Mouse (Mus musculus) skeletal muscle tissue, adult 2 months (tissue): Measurements from ENCODE around the gene Aoc3.
"Not testable (repeated sequence)": the region's sequence is repeated elsewhere in the genome, so short reads cannot be mapped to it uniquely, and the experiment has no call there.

Experiments used
- DNase-seq: peaks from one replicate; pipeline ENCODE4 v3.0.0-alpha.2; 2012; ENCODE audit warnings: low read depth, low spot score

The Aoc3 gene

DNA sequence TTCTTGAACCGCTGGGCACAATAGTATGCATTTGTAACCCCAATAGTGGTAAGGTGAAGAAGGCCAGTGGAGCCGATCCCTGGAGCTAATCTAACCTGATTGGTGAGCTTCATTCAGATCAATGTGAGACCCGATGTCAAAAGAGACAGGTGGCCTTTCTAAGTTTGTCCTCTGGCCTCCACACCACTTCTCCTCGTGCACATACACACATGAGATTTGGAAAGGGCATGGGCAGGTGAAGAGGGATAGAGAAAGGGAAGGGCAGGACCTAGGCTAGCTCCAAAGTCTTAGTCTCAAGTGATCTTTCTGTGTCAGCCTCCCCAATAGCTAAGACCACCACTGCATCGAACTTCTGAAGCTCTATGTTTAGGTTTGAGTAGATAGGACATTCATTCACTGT is 39.7 kb downstream of the Aoc3 start:
- no peak for DNase-seq

DNA sequence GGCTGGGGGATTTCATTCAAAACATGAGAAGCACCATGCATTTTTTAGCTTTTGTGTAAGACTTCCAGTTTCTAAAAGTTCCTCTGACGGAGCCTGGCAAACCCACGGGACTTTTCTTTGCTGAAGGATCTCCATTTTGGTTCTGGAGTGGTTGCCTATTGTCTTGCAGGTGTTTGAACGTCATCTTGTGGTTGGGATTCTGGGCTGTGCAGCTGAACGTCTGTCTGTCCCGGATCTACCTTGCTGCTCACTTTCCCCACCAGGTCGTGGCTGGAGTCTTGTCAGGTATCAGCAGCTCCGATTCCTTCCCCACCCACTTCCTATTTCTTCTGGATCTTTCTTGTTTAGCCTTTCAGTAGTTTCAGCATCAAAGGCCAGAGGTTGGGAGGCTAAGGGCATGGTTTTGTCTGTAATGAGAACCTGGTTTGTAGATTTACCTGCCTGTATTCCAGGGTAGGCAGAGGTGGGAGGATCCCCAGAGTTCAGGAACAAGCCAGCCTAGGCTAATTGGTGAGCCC is 44.1 kb downstream of the Aoc3 start:
- no peak for DNase-seq

DNA sequence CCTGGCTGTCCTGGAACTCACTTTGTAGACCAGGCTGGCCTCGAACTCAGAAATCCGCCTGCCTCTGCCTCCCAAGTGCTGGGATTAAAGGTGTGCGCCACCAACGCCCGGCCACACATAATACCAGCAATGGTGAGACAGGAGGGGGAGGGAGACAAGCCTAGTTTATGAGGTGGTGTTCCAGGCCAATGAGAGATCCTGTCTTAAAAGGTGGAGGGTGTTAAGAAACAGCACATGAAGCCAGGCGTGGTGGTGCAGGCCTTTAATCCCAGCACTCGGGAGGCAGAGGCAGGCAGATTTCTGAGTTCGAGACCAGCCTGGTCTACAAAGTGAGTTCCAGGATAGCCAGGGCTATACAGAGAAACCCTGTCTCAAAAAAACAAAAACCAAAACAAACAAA is 47.8 kb downstream of the Aoc3 start:
- DNase-seq, result not testable (repeated sequence)

DNA sequence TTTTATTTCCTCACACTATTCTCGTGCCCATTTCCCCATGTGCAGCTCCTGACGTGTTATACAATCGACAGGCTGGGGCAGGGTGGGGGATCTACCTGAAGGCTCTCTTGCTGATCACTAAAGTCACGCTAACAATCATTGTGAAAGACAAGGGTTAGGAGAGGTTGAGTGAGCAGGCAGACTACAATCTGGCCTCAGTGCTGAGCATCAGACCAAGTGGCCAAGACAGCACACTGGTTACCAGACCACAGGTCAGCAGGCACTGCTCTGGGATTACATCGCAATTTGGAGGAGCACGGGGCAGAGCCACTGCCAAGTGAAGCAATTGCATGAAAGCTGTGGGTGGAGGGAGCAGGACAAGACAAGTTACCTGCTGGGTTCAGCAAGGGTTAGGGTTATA is 48.5 kb downstream of the Aoc3 start:
- DNase-seq, result peak; percentile 13

DNA sequence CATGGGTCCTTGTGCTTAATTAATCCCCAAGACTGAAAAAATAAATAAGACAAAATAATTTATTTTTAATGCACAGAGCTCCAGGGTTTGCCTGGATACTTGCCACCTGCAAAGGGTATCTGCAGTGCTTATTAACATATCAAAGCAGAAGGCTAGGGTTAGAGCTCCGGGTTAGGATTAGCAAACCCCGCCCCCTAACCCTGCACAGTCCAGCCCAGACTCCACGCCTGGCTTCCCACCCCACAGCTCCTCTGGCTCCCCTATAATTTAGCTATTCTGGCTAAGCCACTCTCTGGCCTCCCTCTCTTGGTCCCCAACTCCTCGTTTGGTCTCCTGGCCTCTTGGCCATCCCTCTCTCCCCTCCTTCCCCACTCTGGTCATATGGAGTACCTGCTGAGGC is 51.4 kb downstream of the Aoc3 start:
- DNase-seq, result no peak
